Mouse (Mus musculus) v-Abl transformed pro-B cells (cell line): Measurements from ENCODE around the gene Nyx.
"Not testable (repeated sequence)": the region's sequence is repeated elsewhere in the genome, so short reads cannot be mapped to it uniquely, and the experiment has no call there.

Experiments used
- in situ Hi-C, 2 experiments: fragments of 400-800 bp; cut with MboI; formaldehyde crosslinking; loops; one replicate each; pipeline ENCODE4 v1.15.1; 2025; ENCODE audit not compliant: unreplicated experiment in 2 of 2

Gene Nyx

DNA sequence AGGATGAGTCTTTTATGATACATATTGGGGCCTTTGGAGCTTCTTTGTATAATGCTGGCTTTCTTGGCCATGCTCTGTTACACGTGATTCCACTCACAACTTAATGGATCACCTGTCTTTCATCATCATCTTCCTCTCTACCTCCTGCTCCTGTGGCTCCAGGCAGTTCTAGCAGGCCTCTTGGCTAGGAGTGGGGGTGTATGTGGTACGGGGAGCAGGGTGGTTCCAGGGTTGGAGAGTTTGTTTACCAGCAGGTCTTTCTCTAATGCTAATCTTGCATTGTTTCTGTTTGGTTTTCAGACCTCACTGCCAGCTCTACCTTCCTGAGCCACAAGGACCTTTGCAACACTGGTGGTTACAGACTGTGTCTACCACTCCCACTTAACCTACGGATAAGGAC is at the start of gene Nyx:
Nyx (plus strand) TSS at position 301 of the 400 bp plus-strand sequence.
- in situ Hi-C loops, result loop anchor here in 1 of 2 experiments (5.0 kb wide), 1 partner anchor 191 kb away; no protein-coding TSS in a partner anchor

DNA sequence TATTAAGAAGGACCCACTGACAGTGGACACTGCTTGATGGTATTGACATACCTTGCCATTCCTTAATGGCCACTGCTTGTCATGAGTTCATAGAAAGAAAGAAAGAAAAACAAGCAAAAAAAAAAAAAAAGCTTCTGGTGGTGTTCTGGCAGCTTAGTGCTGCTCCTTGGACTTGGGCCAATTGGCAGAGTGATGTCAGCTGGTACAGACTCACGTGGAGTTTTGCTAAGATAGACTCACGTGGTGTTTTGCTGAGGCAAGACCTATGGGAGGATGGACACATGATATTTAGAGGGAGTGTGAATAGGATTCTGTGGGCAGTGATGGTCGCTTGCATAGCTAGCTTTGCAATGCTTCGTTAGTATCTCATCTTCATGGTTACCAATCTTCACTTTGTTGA is 43.9 kb upstream of the Nyx start:
- in situ Hi-C loops, result loop anchor here (5.0 to 10.0 kb wide), 3 partner anchors 75 to 177 kb away; no protein-coding TSS in a partner anchor

DNA sequence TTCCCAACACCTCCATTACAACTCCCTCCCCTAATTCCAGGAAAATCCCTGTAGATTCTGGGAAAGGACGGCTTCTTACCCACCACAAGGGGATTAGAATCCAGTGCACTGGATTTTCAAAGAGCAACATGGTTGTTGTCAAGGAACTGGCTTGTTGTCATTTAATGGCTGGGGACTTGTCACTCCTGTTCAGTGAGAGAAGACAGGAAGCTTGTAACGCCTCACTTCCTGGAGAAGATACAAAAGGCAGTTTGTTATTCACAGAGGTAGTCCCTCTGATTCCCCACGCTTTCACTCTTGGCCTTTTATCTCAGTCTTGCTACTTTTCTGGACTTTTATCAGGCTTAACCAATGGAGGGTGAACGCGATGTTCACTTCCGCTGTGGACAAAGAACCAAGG is 34.5 kb upstream of the Nyx start:
- in situ Hi-C loops, result no loop called here

DNA sequence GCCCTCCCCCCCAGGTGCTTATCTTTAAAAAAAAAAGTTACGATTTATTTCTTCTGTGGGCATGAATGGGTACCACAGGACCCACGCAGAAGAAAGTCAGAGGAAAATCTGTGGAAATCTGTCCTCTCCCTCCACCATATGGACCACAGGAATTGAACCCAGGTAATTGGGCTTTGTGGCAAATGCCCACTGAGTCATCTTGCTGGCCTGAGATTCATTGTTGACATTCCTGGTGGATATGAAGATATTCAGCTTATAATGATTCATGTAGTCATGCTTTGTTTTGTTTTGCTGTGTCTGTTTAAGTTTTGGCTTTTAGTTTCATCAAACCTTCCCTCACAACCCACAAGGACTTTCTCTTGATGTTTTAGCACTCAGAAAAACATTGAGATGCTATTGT is 29.9 kb upstream of the Nyx start:
- in situ Hi-C loops, result not testable (repeated sequence)

DNA sequence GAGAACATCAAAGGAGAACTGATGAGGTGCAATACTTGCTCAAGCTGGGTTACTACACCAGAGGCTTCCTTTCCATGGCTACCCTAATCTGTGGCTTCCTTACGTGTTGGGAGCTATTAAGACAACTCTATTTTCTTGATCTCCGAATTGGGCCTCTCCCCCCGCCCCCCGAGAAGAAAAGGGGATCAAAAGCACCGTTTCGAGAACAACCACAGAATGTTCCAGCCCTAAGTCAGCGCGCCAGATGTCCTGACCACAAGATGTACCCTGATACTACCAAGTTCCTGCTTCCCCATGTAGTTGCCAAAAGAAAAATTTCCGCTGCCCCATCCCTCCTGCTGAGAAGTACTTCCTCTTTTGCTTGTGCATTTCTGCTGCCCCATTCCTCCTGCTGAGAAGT is 9.4 kb upstream of the Nyx start:
- in situ Hi-C loops, result not testable (repeated sequence)

DNA sequence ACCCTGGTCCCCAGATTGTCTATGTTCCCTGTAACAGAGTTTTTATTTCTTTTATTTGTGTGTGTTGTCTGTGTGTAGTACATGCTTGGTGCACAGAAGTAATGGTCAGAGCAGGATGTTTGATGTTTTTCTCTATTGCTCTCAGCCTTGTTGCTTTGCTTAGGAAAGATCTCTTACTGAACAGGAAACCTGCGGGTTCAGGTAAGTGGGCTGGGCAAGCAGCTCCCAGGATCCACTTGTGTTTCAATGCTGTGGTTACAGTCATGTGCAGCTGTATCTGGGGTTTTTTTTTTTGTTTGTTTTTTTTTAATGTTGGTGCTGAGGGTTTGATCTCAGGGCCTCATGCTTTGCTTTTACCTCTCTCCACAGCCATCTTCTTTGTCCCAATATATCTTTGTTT is 7.1 kb upstream of the Nyx start:
- in situ Hi-C loops, result no loop called here

DNA sequence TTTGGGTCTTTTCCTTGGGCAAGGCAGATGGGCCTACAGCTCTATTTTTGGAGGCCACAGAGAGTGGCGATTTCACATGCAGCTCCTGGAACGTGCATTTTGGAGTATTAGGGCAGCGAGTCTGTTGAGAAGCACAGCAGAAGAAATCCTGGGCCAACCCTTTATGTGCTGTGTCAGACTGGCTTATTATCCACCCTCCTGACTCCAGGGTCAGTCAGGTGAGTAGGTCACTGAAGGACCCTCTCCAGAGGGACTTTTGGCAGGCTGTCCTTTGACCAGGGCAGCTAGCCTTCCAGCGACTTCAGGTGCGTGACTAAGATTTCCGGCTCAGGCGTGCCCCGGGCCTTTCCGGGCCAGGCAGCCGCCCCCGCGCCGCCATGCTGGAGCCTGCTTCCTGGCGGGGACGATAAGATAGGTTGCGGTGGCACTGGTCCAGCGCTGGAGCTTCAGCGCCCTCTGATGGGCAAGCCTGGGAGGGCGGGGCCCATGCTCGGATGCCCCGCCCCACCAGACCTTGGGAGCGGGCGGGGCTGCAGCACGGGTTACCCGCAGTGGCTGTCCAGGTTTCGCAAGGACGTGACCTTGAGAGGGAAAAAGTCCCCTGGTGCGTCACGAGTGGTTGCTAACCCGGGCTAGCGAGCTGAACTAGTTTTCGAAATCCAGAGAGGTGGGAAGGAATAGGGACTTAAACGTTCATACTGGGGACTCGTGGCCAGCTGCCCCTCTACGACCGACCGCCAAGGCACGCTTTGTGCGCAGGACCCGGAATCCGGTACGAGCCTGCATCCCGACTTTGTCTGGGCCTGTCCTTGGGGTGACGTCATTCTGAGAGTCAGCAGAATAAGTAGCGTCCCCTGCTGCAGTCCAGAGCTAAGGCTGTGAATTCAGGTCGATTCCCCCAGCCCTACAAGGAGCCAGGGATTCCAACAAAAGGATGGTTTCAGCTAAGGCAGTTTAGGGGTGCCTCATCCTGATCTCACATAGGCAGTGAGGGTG is 4.3 kb upstream of the Nyx start:
- in situ Hi-C loops, result loop anchor here (5.0 kb wide), 2 partner anchors 196 to 234 kb away; no protein-coding TSS in a partner anchor

GRCm38 (mm10) chrX:13462982-13463517 is 2.9 kb upstream of the Nyx start:
- in situ Hi-C loops, result loop anchor here (5.0 kb wide), 2 partner anchors 194 to 236 kb away; no protein-coding TSS in a partner anchor

DNA sequence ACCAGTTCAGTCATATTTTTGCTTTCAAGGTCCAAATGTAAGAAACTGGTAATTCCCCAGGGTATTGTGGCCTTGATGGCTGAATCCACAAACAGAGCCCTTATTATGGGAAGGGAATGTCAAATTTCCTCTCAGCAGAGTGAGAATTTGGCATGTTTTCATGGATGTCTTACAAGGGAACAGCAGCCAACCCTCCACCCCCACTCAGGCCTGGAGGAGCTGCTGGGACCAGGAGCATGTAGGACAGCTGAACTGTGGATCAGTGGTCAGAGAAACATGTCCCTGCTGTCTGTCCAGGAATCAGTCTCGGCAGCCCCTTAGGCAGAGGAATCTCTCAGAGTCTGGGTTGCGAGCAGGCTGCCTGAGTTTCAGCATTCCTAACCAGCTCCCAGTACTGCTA is 771 bp downstream of the Nyx start:
- in situ Hi-C loops, result loop anchor here in 1 of 2 experiments (5.0 kb wide), 1 partner anchor 191 kb away; no protein-coding TSS in a partner anchor

GRCm38 (mm10) chrX:13467121-13467571 is 1.2 kb downstream of the Nyx start:
- in situ Hi-C loops, result loop anchor here in 1 of 2 experiments (5.0 kb wide), 1 partner anchor 190 kb away; no protein-coding TSS in a partner anchor

- in situ Hi-C loops, result loop anchor here in 1 of 2 experiments (5.0 kb wide), 1 partner anchor 188 kb away; no protein-coding TSS in a partner anchor
These were observed 3.5 kb downstream of the Nyx start for GRCm38 (mm10) chrX:13469160-13470116.

DNA sequence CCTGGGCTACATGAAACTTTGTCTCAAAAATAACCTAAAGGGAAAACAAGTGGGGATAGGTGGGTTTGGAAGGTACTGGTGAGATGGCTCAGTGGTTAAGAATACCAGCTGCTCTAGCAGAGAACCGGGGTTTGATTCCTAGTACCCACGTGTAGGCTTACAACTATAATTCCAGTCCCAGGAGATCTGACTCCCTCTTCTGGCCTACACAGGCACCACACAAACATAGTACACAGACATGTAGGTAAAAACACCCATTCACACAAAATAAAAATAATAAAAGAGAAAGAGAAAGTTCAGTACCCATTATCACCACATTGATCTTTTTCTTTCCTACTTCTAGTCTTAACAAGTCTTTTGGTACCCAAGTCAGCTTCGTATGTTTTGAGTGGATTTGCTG is 6.0 kb downstream of the Nyx start:
- in situ Hi-C loops, result no loop called here

GRCm38 (mm10) chrX:13472751-13473225 is 6.9 kb downstream of the Nyx start:
- in situ Hi-C loops, result no loop called here

GRCm38 (mm10) chrX:13475382-13475781 is 9.5 kb downstream of the Nyx start:
- in situ Hi-C loops, result loop anchor here in 1 of 2 experiments (25.0 kb wide), 1 partner anchor 112 kb away; no protein-coding TSS in a partner anchor

DNA sequence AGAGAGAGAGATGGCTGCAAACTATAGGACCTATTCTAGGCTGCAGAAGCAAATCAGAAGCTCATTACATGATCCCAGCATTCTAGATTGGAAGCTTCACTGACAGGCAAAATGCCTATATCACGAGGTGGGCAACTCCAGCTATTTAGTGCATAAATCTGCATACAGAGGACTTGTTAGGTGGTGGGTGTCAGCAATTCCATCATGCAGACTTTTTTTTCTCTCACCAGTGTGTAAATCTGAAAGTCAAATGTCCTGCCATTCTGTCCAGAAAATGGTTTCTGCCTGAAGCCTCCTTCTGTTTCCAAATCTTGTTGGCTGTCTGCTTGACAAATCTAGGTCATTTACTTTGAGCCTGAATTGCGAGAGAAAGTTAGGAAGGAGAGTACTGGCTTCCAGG is 11.7 kb downstream of the Nyx start:
- in situ Hi-C loops, result loop anchor here in 1 of 2 experiments (25.0 kb wide), 1 partner anchor 110 kb away; no protein-coding TSS in a partner anchor

DNA sequence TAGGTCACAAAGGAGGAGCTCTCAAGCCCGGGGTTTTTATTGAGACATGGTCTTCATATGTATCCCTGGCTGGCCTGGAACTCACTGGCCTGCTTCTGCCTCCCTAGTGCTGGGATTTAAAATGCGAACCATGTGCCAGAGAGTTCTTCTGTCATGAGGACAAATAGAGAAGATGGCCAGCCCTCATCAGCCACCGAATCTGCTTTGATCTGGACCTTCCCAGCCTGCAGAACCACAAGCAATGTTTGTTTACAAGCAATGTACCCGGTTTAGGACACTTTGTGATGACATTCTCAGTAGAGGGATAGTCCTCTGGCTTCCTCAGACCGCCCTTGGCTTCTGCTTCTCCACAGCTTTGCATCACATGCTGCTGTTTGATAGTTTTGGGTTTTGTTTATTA is 12.4 kb downstream of the Nyx start:
- in situ Hi-C loops, result loop anchor here in 1 of 2 experiments (25.0 kb wide), 1 partner anchor 109 kb away; no protein-coding TSS in a partner anchor

DNA sequence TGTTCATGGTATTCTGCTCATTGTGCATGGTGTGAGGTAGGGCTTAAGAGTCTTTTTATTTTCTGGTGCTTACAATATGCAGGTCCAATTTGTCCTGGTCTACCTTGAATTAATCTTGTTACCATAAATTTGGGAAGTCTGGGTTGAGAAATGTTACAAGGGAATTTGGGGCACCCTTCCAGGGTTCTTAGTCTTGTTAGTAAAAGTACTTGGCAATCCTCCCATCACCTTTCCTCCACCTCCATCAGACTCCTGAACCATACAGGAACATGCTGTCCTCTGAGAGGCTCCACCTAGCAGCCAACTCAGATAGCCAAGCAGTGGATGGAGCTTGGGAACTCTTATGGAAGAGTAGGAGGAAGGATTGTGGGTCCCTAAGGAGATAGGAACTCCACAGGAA is 13.7 kb downstream of the Nyx start:
- in situ Hi-C loops, result loop anchor here in 1 of 2 experiments (25.0 kb wide), 1 partner anchor 108 kb away; no protein-coding TSS in a partner anchor

DNA sequence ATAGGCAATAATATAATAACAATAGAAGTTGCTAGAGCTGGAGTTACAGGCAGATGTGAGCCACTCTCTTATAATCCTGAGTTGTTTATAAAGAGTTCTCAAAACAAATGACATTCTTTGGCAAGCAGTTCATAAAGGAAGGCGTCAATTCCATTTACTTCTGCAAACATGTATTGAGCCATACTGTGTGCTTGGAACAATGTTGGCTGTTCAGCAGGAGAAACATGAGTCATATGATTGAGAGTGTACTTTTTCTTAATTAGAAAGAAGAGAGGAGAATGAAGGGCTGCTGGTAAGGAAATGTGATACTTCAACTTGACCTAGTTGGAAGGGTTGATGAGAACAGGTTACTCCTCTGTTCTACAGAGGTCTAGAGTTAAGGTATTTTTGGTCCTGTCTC is 16.7 kb downstream of the Nyx start:
- in situ Hi-C loops, result loop anchor here in 1 of 2 experiments (25.0 kb wide), 1 partner anchor 105 kb away; no protein-coding TSS in a partner anchor

DNA sequence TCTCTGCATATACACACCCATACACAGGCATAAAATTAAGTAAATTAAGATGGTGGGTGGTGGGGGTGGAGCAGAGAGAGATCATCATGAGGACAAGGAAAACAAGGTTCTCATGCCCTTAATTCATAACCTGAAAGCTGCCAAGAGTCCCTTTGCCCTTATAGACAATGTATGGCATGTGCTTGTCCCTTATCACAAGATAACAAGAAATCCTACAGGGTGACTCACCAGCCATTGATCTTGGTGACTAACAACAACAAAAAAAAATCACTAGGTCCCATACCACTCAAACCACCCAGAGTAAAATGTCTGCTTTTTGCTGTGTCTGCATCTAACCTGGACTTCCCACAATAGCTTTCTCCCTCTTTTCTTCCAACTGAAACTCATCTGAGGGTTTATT is 18.5 kb downstream of the Nyx start:
- in situ Hi-C loops, result loop anchor here in 1 of 2 experiments (25.0 kb wide), 1 partner anchor 103 kb away; no protein-coding TSS in a partner anchor
